Mouse (Mus musculus) spleen, adult 2 months (tissue): ENCODE data around the gene Slc35d1.

Experiments used
- CTCF ChIP-seq: fragments of 200-500 bp; IDR thresholded peaks from 2 replicates; pipeline ENCODE4 v1.5.1; 2011; ENCODE audit warnings: mild to moderate bottlenecking, inconsistent platforms; ENCODE audit not compliant: insufficient read depth, insufficient read length, insufficient replicate concordance; ENCODE audit errors: extremely low read depth
- POLR2A ChIP-seq: fragments of 200-500 bp; IDR thresholded peaks from 2 replicates; pipeline ENCODE4 v1.6.1; 2011; ENCODE audit warnings: low read depth, low read length, inconsistent platforms

DNA sequence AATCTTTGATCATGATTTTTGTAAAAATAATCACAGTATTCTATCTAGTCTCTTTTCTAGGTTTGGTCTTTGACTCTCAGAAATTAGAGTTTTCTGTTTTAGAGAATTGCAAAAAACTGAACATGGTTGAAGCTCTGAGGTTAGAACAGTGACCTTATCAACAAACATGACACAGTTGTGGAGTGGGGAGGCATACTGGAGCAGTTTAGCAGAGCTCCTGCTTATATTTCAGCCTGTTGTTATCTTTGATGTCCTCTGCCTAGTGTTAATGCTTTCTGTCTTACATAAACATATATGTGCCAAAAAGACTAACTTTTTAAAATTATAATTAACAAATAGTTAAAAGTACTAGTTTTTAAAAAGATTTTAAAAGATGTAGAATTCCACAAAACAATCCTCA, 91.4 kb downstream of the Slc35d1 start:
- TF ChIP-seq CTCF: no peak
- TF ChIP-seq POLR2A: no peak
